Mouse (Mus musculus) megakaryocyte, embryonic 14.5 days (primary cell): ENCODE measurements around the gene Pimreg.

Source experiments
- FLI1 ChIP-seq: IDR thresholded peaks from 2 replicates; pipeline ENCODE4 v1.6.1; 2012; ENCODE audit warnings: low read length, inconsistent platforms, mixed read lengths
- GATA1 ChIP-seq: IDR thresholded peaks from 3 replicates; pipeline ENCODE4 v1.6.1; 2012; ENCODE audit warnings: mixed read lengths, low read length, inconsistent platforms, borderline replicate concordance

DNA sequence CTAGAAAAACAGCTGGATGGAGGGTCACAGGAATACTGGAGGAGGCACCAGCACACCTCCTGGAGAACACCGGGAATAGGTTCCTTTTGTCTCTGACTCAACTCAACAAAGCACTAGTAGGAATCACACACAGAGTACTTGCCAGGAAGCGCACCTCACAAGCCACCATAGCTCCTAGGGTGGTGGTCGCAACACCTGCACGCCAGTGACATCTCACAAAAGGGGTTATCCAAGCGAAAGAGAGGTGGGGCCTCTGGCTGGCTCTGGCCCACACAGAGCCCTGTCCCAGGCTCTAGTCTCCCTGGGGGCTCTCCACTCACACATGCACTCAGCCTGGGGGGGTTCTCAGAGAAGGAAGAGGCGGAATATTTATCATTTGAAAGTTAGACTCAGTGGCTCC, 6.9 kb downstream of the Pimreg start:
- TF ChIP-seq FLI1 (no peak), GATA1 (no peak)
